Mouse (Mus musculus) midbrain, embryonic 11.5 days (tissue): ENCODE data around the gene Lrig3. TPM values are rescaled to one million over a fixed set of nuclear protein-coding genes. Genes with fewer than 3 reads are reported as not detected.

Experiments used
- ATAC-seq: fragments of 200-750 bp; cut with Nextera tagmentation; 2 replicates; pipeline ENCODE4 v1.8.0; 2017; ENCODE audit warnings: moderate TSS enrichment, moderate library complexity; ENCODE audit not compliant: low FRiP score
- DNase-seq: peaks from one replicate; pipeline ENCODE4 v3.0.0; 2015; ENCODE audit warnings: low spot score; ENCODE audit errors: missing footprints
- H3K27ac ChIP-seq: fragments of 300-500 bp; sonication (generic); 2 replicates; pipeline ENCODE4 v1.5.1; 2014; ENCODE audit warnings: low read depth, low read length
- H3K27me3 ChIP-seq: fragments of 300-500 bp; sonication (generic); 2 replicates; pipeline ENCODE4 v1.6.1; 2014; ENCODE audit warnings: mild to moderate bottlenecking, low read length, moderate library complexity, mixed read lengths; ENCODE audit not compliant: control insufficient read depth, insufficient read depth
- H3K36me3 ChIP-seq: fragments of 300-500 bp; sonication (generic); 2 replicates; pipeline ENCODE4 v1.6.1; 2014; ENCODE audit warnings: mild to moderate bottlenecking, low read length, moderate library complexity, mixed read lengths; ENCODE audit not compliant: control insufficient read depth, insufficient read depth
- H3K4me1 ChIP-seq: fragments of 300-500 bp; sonication (generic); 2 replicates; pipeline ENCODE4 v1.6.1; 2014; ENCODE audit warnings: low read length; ENCODE audit not compliant: control insufficient read depth, insufficient read depth
- H3K4me2 ChIP-seq: fragments of 300-500 bp; sonication (generic); 2 replicates; pipeline ENCODE4 v1.6.1; 2014; ENCODE audit warnings: mild to moderate bottlenecking, moderate library complexity
- H3K4me3 ChIP-seq: fragments of 300-500 bp; sonication (generic); 2 replicates; pipeline ENCODE4 v1.5.1; 2014; ENCODE audit warnings: low read depth, low read length
- H3K9ac ChIP-seq: fragments of 300-500 bp; sonication (generic); 2 replicates; pipeline ENCODE4 v1.6.1; 2014; ENCODE audit warnings: low read length
- H3K9me3 ChIP-seq: fragments of 300-500 bp; sonication (generic); 2 replicates; pipeline ENCODE4 v1.6.1; 2016; ENCODE audit warnings: low read length; ENCODE audit not compliant: control insufficient read depth
- WGBS: fragments of 180-500 bp; shearing (Covaris S2); extraction: QIAGEN DNeasy Blood & Tissue Kit; methylation state at CpG from one replicate; pipeline ENCODE4 v1.1.7; 2014; 5-methylcytosine and 5-hydroxymethylcytosine counted together
- microRNA-seq: library from miRNA; unstranded; fragments of <30 nt; microRNA quantifications from one replicate; pipeline ENCODE4, GENCODE M21; 2017
- polyA plus RNA-seq: library from polyadenylated mRNA; unstranded; fragments of >200 nt; fragmentation: Nextera tagmentation; extraction: Ambion mirVana; gene quantifications from 2 replicates; pipeline ENCODE4 v1.2.1, GENCODE M21; 2014

Gene Lrig3
- polyA plus RNA-seq, 1 experiment from 2014 or later: 9.5 TPM

DNA sequence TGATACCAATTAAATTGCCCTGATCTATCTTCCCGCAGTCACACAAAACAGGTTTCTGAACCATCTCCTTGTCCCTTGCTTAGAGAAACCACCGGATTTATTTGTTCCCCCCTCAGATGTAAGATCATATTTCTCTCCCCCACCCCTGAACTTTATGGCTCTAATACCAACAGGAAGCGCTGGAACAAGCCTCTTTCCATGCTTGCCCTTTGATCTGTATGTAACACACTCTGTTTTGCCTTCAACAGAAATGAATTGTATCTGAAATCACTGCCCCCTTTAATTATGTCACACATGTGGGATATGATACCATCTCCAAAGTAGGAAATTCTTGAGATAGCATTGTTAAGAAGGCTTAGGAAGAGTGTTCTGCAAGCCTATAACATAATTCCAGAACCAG lies 90.9 kb downstream of the Lrig3 start:
- Histone ChIP-seq H3K36me3 (no peaks in the 10 kb centered on the region), H3K4me3 (no peak overlapping the region), H3K9ac (no peak overlapping the region), H3K27me3 (no peaks in the 10 kb centered on the region), H3K4me1 (no peaks in the 10 kb centered on the region), H3K27ac (no peak overlapping the region), H3K9me3 (no peaks in the 10 kb centered on the region), H3K4me2 (no peak overlapping the region)
- WGBS: 78% methylated on average over 3 of the region's 3 CpGs
- ATAC-seq (no peak), DNase-seq (no peak)

DNA sequence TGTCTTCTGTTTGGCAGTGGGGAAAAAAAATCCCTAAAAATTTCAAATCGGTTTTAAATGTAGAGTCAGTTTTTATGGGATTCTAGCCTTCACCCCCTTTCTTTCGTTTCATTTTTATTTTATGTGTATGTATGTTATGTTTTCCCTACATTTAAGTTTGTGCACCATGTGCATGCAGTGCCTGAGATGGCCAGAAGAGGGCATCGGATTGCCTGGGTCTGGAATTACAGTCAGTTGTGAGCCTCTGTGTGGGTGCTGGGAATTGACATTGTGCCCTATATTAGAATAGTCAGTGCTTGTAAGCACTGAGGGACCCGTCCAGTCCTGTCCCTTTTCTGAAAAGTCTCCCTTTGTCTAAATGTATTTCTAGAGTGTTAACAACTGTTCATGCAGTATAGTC lies 96.8 kb downstream of the Lrig3 start:
- no peak overlapping the region for H3K9ac ChIP-seq
- no peak overlapping the region for H3K27ac ChIP-seq
- DNase-seq (no peak), ATAC-seq (no peak)
- no peaks in the 10 kb centered on the region for H3K4me1 ChIP-seq
- H3K27me3 ChIP-seq: no peaks in the 10 kb centered on the region
- WGBS: 77% methylated on average over 4 of the region's 4 CpGs
- H3K36me3 ChIP-seq: no peaks in the 10 kb centered on the region
- no peak overlapping the region for H3K4me2 ChIP-seq
- no peaks in the 10 kb centered on the region; the same call in 1 of the 2 replicates for H3K9me3 ChIP-seq
- no peak overlapping the region for H3K4me3 ChIP-seq

Small RNA genes within 50 kb of the gene (microRNA-seq; reads per million reads assigned to microRNA genes)
- gene Gm22183: not detected
